Mouse (Mus musculus) myocyte (in vitro differentiated cells): ENCODE results near the gene Prpf6.

ENCODE experiments used
- CEBPB ChIP-seq: IDR thresholded peaks from 2 replicates; pipeline ENCODE4 v1.6.1; 2011; ENCODE audit warnings: mild to moderate bottlenecking, moderate library complexity; ENCODE audit not compliant: poor library complexity, insufficient read depth, severe bottlenecking
- E2F4 ChIP-seq: IDR thresholded peaks from one replicate; pipeline ENCODE4 v1.6.1; 2011; ENCODE audit warnings: mild to moderate bottlenecking, control low read depth, moderate library complexity; ENCODE audit not compliant: insufficient read depth
- MYOG ChIP-seq, 3 experiments: IDR thresholded peaks; one replicate each; pipeline ENCODE4 v1.6.1; 2011; ENCODE audit warnings: control low read depth in 2 of 3, low read depth in 2 of 3, mild to moderate bottlenecking in 2 of 3; ENCODE audit not compliant: insufficient read length in 2 of 3, control insufficient read depth in 1 of 3, insufficient read depth in 1 of 3
- POLR2A ChIP-seq: IDR thresholded peaks from one replicate; pipeline ENCODE4 v1.6.1; 2011; ENCODE audit warnings: low read depth, mild to moderate bottlenecking, control low read depth, moderate library complexity; ENCODE audit not compliant: insufficient read length
- REST ChIP-seq: IDR thresholded peaks from one replicate; pipeline ENCODE4 v1.6.1; 2011; ENCODE audit warnings: mild to moderate bottlenecking, control low read depth, moderate library complexity; ENCODE audit not compliant: insufficient read depth, insufficient read length
- TCF12 ChIP-seq: IDR thresholded peaks from one replicate; pipeline ENCODE4 v1.6.1; 2011; ENCODE audit warnings: mild to moderate bottlenecking, control low read depth; ENCODE audit not compliant: poor library complexity, insufficient read depth, severe bottlenecking
- USF1 ChIP-seq: IDR thresholded peaks from one replicate; pipeline ENCODE4 v1.6.1; 2011; ENCODE audit warnings: low read depth, mild to moderate bottlenecking, control low read depth, moderate library complexity

- TF ChIP-seq USF1 (no peak), REST (no peak), TCF12 (peak; percentile 96), CEBPB (no peak), E2F4 (no peak), POLR2A (no peak), MYOG (IDR thresholded peaks at IDR 0.05; ENCODE audit: control insufficient read depth in 1 of 3, insufficient read depth in 1 of 3, insufficient read length in 2 of 3, low read depth in 2 of 3) (peak; percentile 91 to 98 (median 98))
These were observed 41.4 kb upstream of the Prpf6 start for GRCm38 (mm10) chr2:181550233-181550632.
